Mouse (Mus musculus) c-Kit-negative CD71-positive TER-119-positive erythroid progenitor cells, embryonic 14.5 days (primary cell): ENCODE results near the gene Grn.

Experiments used
- DNase-seq: peaks from one replicate; pipeline ENCODE4 v3.0.0-alpha.2; 2013; ENCODE audit warnings: low read depth, low spot score

Grn gene

DNA sequence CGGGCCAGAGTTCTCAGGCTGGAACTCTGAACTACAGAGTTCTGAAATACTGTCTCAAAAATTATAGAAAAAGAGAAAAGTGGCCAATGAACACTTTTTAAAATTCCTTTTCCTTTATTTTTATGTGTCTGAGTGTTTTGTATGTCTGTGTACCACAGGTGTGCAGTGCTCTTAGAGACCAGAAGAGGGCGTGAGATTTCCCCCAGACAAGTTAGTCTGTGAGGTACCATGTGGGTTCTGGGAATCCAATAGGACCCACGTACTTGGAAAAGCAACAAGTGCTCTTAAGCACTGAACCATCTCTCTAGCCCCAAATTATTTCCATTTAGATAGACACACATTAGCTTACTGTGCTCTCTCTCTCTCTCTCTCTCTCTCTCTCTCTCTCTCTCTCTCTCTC, 11.3 kb downstream of the Grn start:
- no peak for DNase-seq

- DNase-seq: no peak
Measured at GRCm38 (mm10) chr11:102442089-102442488, 12.0 kb downstream of the Grn start.

DNA sequence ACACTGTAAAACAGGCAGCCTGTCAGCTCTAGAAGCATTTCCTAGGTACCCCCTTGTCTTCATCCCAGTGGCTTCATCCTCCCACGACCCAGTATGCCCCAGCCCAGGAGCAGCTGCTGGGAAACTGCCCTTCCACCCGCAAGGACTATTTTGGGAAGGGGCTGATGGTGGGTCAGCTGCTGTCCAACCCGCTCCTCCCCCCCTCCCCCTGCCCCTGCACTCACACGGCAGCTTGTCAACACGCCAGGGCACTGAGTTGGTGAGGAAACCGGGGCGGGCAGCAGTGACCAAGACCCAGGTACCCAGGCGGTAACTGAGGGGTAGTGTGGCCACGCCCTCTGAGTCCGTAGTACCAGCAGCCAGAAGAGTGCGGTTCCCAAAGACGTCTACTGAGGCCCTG, 13.6 kb downstream of the Grn start:
- no peak for DNase-seq

GRCm38 (mm10) chr11:102444321-102444720, 14.2 kb downstream of the Grn start:
- DNase-seq: no peak

GRCm38 (mm10) chr11:102444781-102445180, 14.7 kb downstream of the Grn start:
- no peak for DNase-seq

DNA sequence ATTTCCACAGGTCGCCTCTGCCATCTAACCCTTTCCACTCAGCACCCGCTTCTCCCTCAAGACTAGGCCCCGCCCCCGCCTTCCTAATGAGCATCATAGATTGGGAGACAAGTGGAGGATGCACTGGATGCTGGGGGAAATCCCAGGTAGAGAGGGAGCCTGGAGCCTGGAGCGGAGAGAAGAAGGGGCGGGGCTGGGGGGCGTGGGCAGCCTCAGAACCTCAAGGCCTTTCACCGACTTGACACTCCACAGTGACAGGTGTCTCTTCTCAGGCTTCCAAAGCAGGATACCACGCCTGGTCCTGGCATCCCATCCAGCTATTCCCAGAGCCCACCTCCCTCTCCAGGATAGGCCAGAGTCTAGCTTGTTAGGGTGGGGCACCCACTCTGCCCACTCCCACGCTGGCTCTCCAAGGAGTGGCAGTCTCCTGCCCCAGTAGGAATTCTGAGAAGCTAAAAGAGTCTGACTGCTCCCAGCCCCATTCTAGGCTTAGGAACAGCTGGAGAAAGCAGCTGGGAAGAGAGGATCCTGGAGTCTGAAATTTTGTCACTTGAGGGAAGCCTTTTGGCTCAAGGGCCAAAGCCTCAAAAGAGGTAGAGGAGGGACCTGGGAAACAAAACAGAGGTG, 15.3 kb downstream of the Grn start:
- DNase-seq: no peak

DNA sequence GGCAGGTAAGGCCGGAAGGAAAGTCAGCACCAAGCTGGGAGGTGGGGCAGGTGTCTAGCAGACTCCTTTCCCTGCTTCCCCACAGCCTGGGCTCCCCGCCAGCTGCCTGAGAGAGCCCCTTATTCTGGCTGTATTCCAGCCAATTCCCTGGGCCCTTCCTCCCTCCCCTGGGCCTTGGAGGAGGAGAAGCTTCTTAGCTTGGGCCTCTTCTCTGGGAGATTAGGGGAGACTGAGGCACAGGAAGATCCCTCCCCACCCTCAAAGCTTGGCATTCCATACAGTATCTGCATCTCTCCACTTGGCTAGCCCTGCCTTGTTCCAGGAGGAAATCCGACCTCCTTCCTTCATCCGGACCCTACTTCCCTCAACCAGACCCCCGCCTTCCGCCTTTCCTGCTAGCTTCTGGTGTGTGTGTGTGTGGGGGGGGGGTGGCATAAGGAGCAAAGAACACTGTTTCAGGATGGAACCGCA, 15.8 kb downstream of the Grn start:
- no peak for DNase-seq

- DNase-seq: no peak
Measured at GRCm38 (mm10) chr11:102446581-102447461, 16.7 kb downstream of the Grn start.

GRCm38 (mm10) chr11:102447497-102447896, 17.4 kb downstream of the Grn start, which contains the start of gene Fam171a2:
Fam171a2 (minus strand) TSS chr11:102447682.
- no peak for DNase-seq

- DNase-seq: no peak
Measured at GRCm38 (mm10) chr11:102448327-102448726, 18.2 kb downstream of the Grn start.

GRCm38 (mm10) chr11:102449043-102450008, 19.2 kb downstream of the Grn start:
- no peak for DNase-seq

DNA sequence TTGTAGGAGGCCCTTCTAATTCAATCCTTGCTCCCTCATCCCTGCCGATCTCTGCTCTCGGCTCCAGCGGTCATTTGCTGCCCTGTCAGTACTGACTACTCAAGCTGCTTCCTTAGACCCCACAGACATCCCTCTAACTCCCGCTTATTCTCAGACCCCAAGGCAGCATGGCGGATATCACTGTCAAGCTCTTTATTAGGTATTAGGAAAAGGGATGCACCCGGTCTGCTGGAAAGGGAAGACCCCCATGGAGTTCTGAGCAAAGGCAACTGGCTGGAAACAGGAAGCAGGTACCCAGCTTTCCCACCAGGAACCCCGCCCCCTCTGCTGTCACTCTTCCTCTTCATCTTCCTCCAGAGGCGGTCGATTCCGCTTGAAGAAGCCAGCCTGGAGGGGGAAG, 23.0 kb downstream of the Grn start:
- no peak for DNase-seq

GRCm38 (mm10) chr11:102455740-102456396, 25.8 kb downstream of the Grn start:
- no peak for DNase-seq

DNA sequence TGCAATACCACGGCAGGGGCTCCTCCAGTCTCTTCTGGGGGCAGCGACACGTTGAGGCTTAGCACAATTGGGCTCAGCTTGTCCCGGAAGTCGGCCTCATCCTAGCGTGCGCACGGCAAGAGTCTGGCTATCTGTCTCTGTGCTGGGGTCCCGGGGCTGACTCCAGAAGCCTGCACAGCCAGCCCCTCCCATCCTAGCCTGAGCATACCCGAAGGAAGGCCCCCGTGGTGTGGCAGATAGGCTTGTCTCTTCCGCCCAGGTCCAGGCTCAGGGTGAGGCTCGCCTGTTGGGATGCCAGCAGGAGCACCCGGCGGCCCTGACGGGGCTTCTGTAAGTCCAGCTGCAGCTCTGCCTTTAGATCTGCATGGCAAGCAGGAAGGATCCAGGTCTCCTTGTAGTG, 30.4 kb downstream of the Grn start:
- DNase-seq: no peak

GRCm38 (mm10) chr11:102461764-102462163, 31.6 kb downstream of the Grn start:
- DNase-seq: no peak

DNA sequence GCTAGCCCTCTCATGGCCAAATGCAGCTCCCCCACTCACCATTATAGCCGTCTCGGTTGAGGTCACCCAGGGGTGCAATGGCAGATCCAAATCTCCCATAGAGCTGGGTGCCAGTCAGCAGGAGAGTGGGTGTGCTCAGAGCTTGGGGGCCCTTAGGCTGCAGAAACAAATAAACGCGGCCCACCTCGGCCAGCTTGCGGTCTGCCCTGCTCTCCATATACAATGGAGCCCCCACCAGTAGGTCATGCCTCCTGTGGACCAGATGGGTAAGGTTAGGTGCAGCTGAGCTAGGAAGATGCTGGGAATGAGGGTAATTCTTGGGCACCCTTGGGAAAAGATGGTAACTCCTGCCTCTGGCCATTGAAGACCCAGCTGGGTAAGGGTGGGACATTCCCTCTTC, 34.8 kb downstream of the Grn start:
- DNase-seq: no peak

GRCm38 (mm10) chr11:102465713-102466436, 35.8 kb downstream of the Grn start:
- DNase-seq: no peak

- peak; percentile 73 for DNase-seq
Measured at GRCm38 (mm10) chr11:102467041-102467631, 37.0 kb downstream of the Grn start.

- DNase-seq: peak; percentile 25
Measured at GRCm38 (mm10) chr11:102469648-102470357, 39.7 kb downstream of the Grn start, which contains the start of gene Itga2b. Itga2b (minus strand) TSS chr11:102470122.
